In genomic region chr9:114328332-114328731, GRCm38 (mm10) we compare ENCODE assay signal across 16 mouse cellular contexts. TPM values are rescaled to one million over a fixed set of nuclear protein-coding genes. Genes with fewer than 3 reads are reported as not detected.
A peak's percentile ranks its signal among the peaks of the same experiment; 100 is the strongest.
DNase-seq lines count a peak whose midpoint lies in the region; ATAC-seq and TF ChIP-seq lines count a peak whose summit lies in the region.
"Not testable (repeated sequence)": the region's sequence is repeated elsewhere in the genome, so short reads cannot be mapped to it uniquely, and the experiment has no call there.
"Had no signal": no experiment of that assay in that cellular context is flagged by ENCODE, and none has a peak within 500 bp of the region (broad histone marks: within the 10 kb centered on the region; RNA-seq: fewer than 3 reads in every experiment).

No protein-coding gene starts in this region.

- H3K27me3 ChIP-seq in intestine, embryonic 16.5 days (replicated peaks; ENCODE audit: control insufficient read depth, insufficient read depth, low read length); lung, embryonic 14.5 days (ENCODE audit: insufficient read depth, low read length); lung, embryonic 16.5 days (ENCODE audit: control insufficient read depth, insufficient read depth, low read depth, low read length): not testable (repeated sequence)

- H3K9me3 ChIP-seq in intestine, embryonic 16.5 days (ENCODE audit: control insufficient read depth, low read length); lung, embryonic 14.5 days (ENCODE audit: low read depth, low read length); lung, embryonic 16.5 days (ENCODE audit: control insufficient read depth, low read length): not testable (repeated sequence)

- not testable (repeated sequence) for H3K36me3 ChIP-seq in intestine, embryonic 16.5 days (ENCODE audit: control insufficient read depth, insufficient read depth, low read length); lung, embryonic 14.5 days (ENCODE audit: insufficient read depth); lung, embryonic 16.5 days (ENCODE audit: control insufficient read depth, insufficient read depth, low read length)

- peak; percentile 6 to 40 for DNase-seq in lung, adult 18-20 months
- peak; percentile 32 for DNase-seq in lung, embryonic 14.5 days
- peak; percentile 34 for DNase-seq in lung, postnatal 10 days
- peak; percentile 59 for DNase-seq in lung, postnatal 25 days (ENCODE audit: low spot score)

- not testable (repeated sequence) for H3K9ac ChIP-seq in intestine, embryonic 16.5 days (ENCODE audit: low read depth, low read length); lung, embryonic 14.5 days; lung, embryonic 16.5 days (ENCODE audit: low read length)

- peak; percentile 74 for ATAC-seq in intestine, embryonic 16.5 days
- peak; percentile 56; the same call in 1 of the 2 replicates for ATAC-seq in lung, embryonic 14.5 days (ENCODE audit: insufficient read depth)
- peak; percentile 82 for ATAC-seq in lung, embryonic 16.5 days (ENCODE audit: low read depth)

- not testable (repeated sequence) for H3K4me1 ChIP-seq in intestine, embryonic 16.5 days (ENCODE audit: control insufficient read depth, insufficient read depth, low read length); lung, embryonic 14.5 days (ENCODE audit: insufficient read depth); lung, embryonic 16.5 days (replicated peaks; ENCODE audit: control insufficient read depth, insufficient read depth, low read length)

- H3K4me3 ChIP-seq in intestine, embryonic 16.5 days (ENCODE audit: low read length); lung, embryonic 14.5 days (ENCODE audit: low read depth, low read length); lung, embryonic 16.5 days (ENCODE audit: low read length): not testable (repeated sequence)

- not testable (repeated sequence) for H3K27ac ChIP-seq in intestine, embryonic 16.5 days (ENCODE audit: low read length); lung, embryonic 14.5 days (ENCODE audit: low read depth); lung, embryonic 16.5 days (ENCODE audit: low read length)

- not testable (repeated sequence) for H3K4me2 ChIP-seq in intestine, embryonic 16.5 days (ENCODE audit: low read depth, low read length); lung, embryonic 14.5 days; lung, embryonic 16.5 days (ENCODE audit: low read depth, low read length)

- not testable (repeated sequence) for TF ChIP-seq CTCF in lung, embryonic 14.5 days (IDR thresholded peaks at IDR 0.05; ENCODE audit: low read depth)

RNA-seq across cellular contexts. Expression of gene Bcl2a1c, which starts 1.6 kb away (rescaled TPM):
- polyA plus RNA-seq in intestine, embryonic 16.5 days (2015; fragmentation: Nextera tagmentation; extraction: Ambion mirVana): not detected in 2 replicates
- polyA plus RNA-seq in lung, embryonic 14.5 days (2014; fragmentation: Nextera tagmentation; extraction: Ambion mirVana): not detected in 2 replicates
- polyA plus RNA-seq in lung, embryonic 16.5 days (2015; fragmentation: Nextera tagmentation; extraction: Ambion mirVana): not detected in 2 replicates
- polyA plus RNA-seq: adrenal gland, adult 2 months; brain, embryonic 14.5 days; C2C12; embryonic facial prominence, embryonic 11.5 days; embryonic facial prominence, embryonic 13.5 days; embryonic facial prominence, embryonic 15.5 days; erythroblast, embryonic 14.5 days; forebrain, embryonic 10.5 days; forebrain, embryonic 12.5 days; forebrain, embryonic 14.5 days had no signal
